Mouse (Mus musculus): Measurements from ENCODE around the gene Lfng. TPM values are rescaled to one million over a fixed set of nuclear protein-coding genes. Genes with fewer than 3 reads are reported as not detected.

Gene Lfng
- polyA plus RNA-seq, 1 experiment from 2014 or later: 22.9 TPM

DNA sequence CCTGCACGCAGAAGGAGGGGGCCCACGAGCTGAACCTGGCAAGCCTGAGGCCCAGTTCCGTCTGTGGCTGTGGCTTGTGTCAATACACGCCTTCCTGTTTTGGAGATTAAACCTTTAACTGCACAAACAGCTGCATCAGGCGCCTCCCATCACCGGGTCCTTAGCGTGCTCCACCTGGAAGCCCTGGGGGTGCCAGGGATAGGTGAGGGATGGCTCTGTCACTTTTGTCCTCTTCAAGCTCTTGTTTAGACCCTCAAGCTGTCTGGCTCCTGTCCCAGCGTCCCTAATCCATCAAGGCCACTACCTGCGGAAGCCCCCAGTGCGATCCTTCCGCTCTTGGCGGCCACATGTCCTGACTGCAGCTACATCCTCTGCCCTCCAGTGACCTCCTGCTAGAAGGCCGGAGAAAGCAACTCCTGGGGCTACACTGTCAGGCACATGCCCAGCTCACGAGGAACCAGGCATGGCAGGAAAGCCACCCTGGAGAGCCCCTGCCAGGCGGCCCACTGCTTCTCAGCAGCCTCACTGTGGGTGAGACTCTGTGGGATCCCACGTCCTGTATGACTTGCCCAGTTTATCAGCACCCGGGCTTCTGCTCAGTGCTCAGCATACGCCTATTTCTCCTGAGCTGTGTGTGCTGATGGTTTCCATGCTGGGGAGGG, 10.1 kb upstream of the Lfng start:
- WGBS: 77% methylated on average over 18 of the region's 18 CpGs
- Histone ChIP-seq H3K27ac (0 out of 2 replicates have a peak overlapping the region, but pooled peaks have one; percentile 12), H3K9ac (no peak overlapping the region), H3K27me3 (no peaks in the 10 kb centered on the region), H3K4me1 (replicated peaks) (peaks cover 10% of the 10 kb centered on the region), H3K9me3 (no peaks in the 10 kb centered on the region), H3K4me3 (no peak overlapping the region), H3K36me3 (no peaks in the 10 kb centered on the region), H3K4me2 (no peak overlapping the region)
- no peak for ATAC-seq (ENCODE audit: low FRiP score)

DNA sequence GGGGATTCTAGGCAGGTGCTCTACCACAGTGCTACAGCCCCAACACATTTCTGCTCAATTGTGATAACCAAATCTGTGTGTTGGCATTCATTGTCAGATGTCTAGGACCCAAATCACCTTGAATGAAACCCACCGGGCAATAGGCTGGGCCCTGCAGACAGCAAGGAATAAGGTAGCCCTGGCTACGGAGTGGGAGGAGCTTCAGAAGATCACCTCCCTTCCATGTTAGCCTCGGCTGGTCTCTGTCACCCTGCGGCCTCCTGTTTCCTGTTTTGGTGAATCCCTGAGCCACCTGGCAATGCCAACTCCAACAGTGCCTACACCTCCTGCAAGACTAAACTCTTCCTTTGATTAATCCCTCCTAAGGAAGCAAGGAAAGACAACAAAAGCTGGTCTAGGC, 9.3 kb upstream of the Lfng start:
- no peak overlapping the region for H3K4me2 ChIP-seq
- ATAC-seq (ENCODE audit: low FRiP score): no peak
- no peak overlapping the region for H3K9ac ChIP-seq
- peaks cover 16% of the 10 kb centered on the region for H3K4me1 ChIP-seq (replicated peaks)
- H3K27me3 ChIP-seq: no peaks in the 10 kb centered on the region
- no peak overlapping the region for H3K4me3 ChIP-seq
- H3K9me3 ChIP-seq: no peaks in the 10 kb centered on the region
- WGBS: 87% methylated on average over 4 of the region's 4 CpGs
- H3K27ac ChIP-seq: no peak overlapping the region
- no peaks in the 10 kb centered on the region for H3K36me3 ChIP-seq

DNA sequence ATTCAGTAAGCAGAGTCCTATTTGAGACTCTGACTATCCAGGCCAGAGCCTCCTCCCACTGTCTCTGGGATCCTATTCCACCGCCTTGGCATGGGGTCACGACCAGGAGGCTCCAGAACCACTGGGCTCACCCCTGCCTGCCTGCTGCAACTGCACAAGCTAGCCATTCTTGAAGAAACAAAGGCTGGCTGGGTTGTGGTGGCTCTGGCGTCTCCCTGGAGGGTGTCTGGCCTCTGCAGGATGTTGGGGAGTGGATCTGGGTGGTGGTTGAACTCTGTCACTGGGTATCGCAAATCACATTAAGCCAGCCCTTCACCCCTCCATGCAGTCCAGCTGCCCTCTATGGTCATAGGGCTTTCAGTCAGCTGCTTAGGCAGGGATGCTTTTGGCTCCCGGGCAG, 7.2 kb upstream of the Lfng start:
- Histone ChIP-seq H3K9ac (no peak overlapping the region), H3K4me3 (no peak overlapping the region), H3K9me3 (no peaks in the 10 kb centered on the region), H3K27me3 (peaks cover 7% of the 10 kb centered on the region; the same call in 1 of the 2 replicates), H3K4me1 (replicated peaks) (peaks cover 17% of the 10 kb centered on the region), H3K27ac (no peak overlapping the region), H3K36me3 (no peaks in the 10 kb centered on the region), H3K4me2 (no peak overlapping the region)
- ATAC-seq (ENCODE audit: low FRiP score): no peak
- 55% methylated on average over 5 of the region's 5 CpGs for WGBS

GRCm38 (mm10) chr5:140601712-140602111, 5.4 kb upstream of the Lfng start:
- Histone ChIP-seq H3K36me3 (no peaks in the 10 kb centered on the region), H3K9ac (no peak overlapping the region), H3K27me3 (peaks cover 23% of the 10 kb centered on the region), H3K27ac (0 out of 2 replicates have a peak overlapping the region, but pooled peaks have one; percentile 48), H3K9me3 (no peaks in the 10 kb centered on the region), H3K4me2 (no peak overlapping the region), H3K4me3 (no peak overlapping the region), H3K4me1 (replicated peaks) (peaks cover 34% of the 10 kb centered on the region)
- peak; percentile 63; the same call in 1 of the 2 replicates for ATAC-seq (ENCODE audit: low FRiP score)
- 50% methylated on average over 12 of the region's 12 CpGs for WGBS

DNA sequence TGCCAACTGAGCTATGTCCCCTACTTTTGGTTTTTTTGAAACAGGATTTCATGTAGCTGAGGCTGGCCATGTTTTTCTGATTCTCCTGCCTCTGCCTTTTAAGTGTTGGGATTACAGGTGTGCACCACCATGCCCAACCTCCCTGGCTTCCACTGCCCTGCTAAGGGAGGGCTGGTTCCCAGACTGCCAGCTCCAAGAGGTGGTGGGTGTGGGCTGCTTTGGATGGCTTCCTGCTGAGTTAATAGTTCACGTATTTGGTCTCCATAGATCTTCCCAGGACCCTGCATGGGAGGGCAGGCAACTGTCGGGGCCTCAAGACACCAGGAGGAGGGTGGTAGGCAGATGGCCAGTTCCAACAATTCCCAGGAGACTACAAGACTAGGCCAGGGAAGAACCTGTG, 4.6 kb upstream of the Lfng start:
- Histone ChIP-seq H3K9ac (no peak overlapping the region), H3K27me3 (peaks cover 31% of the 10 kb centered on the region), H3K27ac (no peak overlapping the region), H3K4me3 (no peak overlapping the region), H3K36me3 (no peaks in the 10 kb centered on the region), H3K9me3 (no peaks in the 10 kb centered on the region), H3K4me1 (replicated peaks) (peaks cover 42% of the 10 kb centered on the region), H3K4me2 (no peak overlapping the region)
- WGBS: 44% methylated on average over 2 of the region's 2 CpGs
- ATAC-seq (ENCODE audit: low FRiP score): no peak

GRCm38 (mm10) chr5:140604386-140604785, 2.7 kb upstream of the Lfng start:
- WGBS: 76% methylated on average over 8 of the region's 8 CpGs
- no peak for ATAC-seq (ENCODE audit: low FRiP score)
- Histone ChIP-seq H3K27me3 (peaks cover 45% of the 10 kb centered on the region), H3K4me2 (no peak overlapping the region), H3K9me3 (no peaks in the 10 kb centered on the region), H3K36me3 (no peaks in the 10 kb centered on the region), H3K4me3 (no peak overlapping the region), H3K27ac (no peak overlapping the region), H3K4me1 (replicated peaks) (peaks cover 59% of the 10 kb centered on the region), H3K9ac (no peak overlapping the region)

- ATAC-seq (ENCODE audit: low FRiP score): no peak
- Histone ChIP-seq H3K4me3 (no peak overlapping the region), H3K4me1 (replicated peaks) (peaks cover 62% of the 10 kb centered on the region), H3K9me3 (no peaks in the 10 kb centered on the region), H3K36me3 (no peaks in the 10 kb centered on the region), H3K27me3 (peaks cover 49% of the 10 kb centered on the region), H3K27ac (no peak overlapping the region), H3K9ac (no peak overlapping the region), H3K4me2 (no peak overlapping the region)
- 21% methylated on average over 3 of the region's 3 CpGs for WGBS
Observed at GRCm38 (mm10) chr5:140605228-140605627, 1.9 kb upstream of the Lfng start.

GRCm38 (mm10) chr5:140606386-140606785, 734 bp upstream of the Lfng start:
- Histone ChIP-seq H3K4me3 (peak overlapping the region; percentile 55), H3K4me2 (peak overlapping the region; percentile 86), H3K36me3 (no peaks in the 10 kb centered on the region), H3K27me3 (peaks cover 49% of the 10 kb centered on the region), H3K27ac (no peak overlapping the region), H3K9me3 (no peaks in the 10 kb centered on the region), H3K9ac (peak overlapping the region; percentile 83), H3K4me1 (replicated peaks) (peaks cover 70% of the 10 kb centered on the region)
- ATAC-seq (ENCODE audit: low FRiP score): no peak
- WGBS: 2% methylated on average over 23 of the region's 23 CpGs

DNA sequence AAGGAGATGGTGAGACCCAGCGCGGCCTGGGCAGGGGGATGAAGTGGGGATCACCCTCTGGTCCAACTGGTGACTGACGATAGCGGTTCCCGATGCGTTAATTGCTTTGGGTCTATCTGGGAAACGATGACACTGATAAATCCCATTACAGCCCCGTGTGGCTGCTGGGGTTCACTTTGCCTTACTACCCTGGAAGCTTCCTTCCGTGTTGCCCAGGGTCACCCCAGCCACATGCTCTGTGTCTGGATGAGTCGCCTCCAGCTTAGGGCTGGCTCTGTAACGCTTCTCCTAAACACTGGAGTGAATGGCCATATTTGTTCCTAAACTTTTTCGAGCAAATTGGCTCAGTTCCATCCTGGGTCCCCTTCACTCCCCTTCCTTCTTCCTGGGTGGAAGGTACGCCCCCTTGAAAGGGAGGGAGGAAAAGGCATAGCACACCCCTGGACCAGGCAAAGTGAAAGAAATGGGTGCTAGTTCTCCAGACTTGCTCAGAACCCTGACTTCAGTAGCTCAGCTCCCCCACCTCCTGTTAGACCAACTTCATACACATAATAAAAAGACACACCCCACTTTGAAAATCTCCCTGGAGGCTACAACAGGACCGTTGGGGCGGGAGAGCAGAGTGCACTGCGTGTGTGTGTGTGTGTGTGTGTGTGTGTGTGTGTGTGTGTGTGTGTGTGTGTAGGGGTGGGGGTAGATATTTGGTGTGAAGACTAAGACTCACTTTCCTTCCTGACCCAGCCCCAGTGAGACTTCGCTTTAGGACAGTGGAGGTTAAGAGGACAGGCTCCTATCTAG, 915 bp downstream of the Lfng start:
- Histone ChIP-seq H3K9me3 (no peaks in the 10 kb centered on the region), H3K36me3 (0 out of 2 replicates have a peak, but pooled peaks cover 4% of the 10 kb centered on the region), H3K4me2 (peak overlapping the region; percentile 86), H3K4me3 (peak overlapping the region; percentile 55), H3K27me3 (peaks cover 57% of the 10 kb centered on the region), H3K4me1 (replicated peaks) (peaks cover 73% of the 10 kb centered on the region), H3K9ac (peak overlapping the region; percentile 83), H3K27ac (peak overlapping the region; percentile 92)
- ATAC-seq (ENCODE audit: low FRiP score): no peak
- under 1% methylated on average over 16 of the region's 17 CpGs for WGBS

GRCm38 (mm10) chr5:140608634-140609015, 1.5 kb downstream of the Lfng start:
- Histone ChIP-seq H3K4me3 (peak overlapping the region; percentile 55), H3K36me3 (peaks cover 10% of the 10 kb centered on the region; the same call in 1 of the 2 replicates), H3K27me3 (peaks cover 57% of the 10 kb centered on the region), H3K9ac (peak overlapping the region; percentile 83), H3K4me2 (peak overlapping the region; percentile 86), H3K4me1 (replicated peaks) (peaks cover 75% of the 10 kb centered on the region), H3K9me3 (no peaks in the 10 kb centered on the region), H3K27ac (peak overlapping the region; percentile 92)
- WGBS: 2% methylated on average over 16 of the region's 16 CpGs
- peak; percentile 18 for ATAC-seq (ENCODE audit: low FRiP score)

DNA sequence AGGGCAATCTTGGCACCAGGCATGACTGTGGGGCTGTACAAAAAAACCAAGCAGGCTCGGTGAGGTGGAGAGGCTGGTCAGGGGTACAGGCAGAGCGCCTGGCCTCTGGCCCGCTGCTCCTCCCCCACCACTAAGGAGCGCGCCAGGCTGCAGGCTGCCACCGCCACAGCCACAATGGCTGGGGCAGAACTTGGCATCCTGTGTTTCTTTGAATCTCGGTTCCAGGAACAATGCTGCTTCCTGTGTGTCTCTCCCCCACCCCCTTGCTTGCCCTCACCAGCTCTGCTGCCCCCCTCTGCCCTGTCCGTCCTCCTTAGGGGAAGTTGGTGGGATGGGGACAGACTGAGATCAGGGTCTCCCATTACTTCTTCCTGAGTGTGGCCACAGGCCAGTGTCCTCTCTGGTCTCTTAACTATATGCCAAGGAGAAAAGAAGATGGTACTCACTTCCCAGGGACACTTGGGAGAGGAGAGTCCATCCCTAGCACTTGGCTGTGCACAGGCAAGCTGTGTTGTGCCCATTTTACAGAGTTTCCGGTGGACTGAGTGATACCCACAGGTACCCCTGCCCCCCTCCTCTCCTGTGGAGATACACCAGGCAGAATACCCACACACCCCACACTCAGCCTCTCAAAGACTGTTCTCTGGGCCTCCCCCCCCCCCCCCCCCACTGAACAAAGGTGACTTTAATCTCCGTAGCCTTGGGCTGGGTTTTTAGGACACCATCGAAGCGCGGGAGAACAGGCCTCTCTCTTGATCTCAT, 2.6 kb downstream of the Lfng start:
- no peaks in the 10 kb centered on the region for H3K9me3 ChIP-seq
- peak overlapping the region; percentile 55 for H3K4me3 ChIP-seq
- H3K4me2 ChIP-seq: peak overlapping the region; percentile 86
- H3K27me3 ChIP-seq: peaks cover 52% of the 10 kb centered on the region
- ATAC-seq (ENCODE audit: low FRiP score): no peak
- peaks cover 18% of the 10 kb centered on the region for H3K36me3 ChIP-seq
- 6% methylated on average over 13 of the region's 13 CpGs for WGBS
- peaks cover 84% of the 10 kb centered on the region for H3K4me1 ChIP-seq (replicated peaks)
- H3K27ac ChIP-seq: peak overlapping the region; percentile 92
- H3K9ac ChIP-seq: peak overlapping the region; percentile 83

All from hindbrain, embryonic 13.5 days (tissue).